In the genomic region with DNA sequence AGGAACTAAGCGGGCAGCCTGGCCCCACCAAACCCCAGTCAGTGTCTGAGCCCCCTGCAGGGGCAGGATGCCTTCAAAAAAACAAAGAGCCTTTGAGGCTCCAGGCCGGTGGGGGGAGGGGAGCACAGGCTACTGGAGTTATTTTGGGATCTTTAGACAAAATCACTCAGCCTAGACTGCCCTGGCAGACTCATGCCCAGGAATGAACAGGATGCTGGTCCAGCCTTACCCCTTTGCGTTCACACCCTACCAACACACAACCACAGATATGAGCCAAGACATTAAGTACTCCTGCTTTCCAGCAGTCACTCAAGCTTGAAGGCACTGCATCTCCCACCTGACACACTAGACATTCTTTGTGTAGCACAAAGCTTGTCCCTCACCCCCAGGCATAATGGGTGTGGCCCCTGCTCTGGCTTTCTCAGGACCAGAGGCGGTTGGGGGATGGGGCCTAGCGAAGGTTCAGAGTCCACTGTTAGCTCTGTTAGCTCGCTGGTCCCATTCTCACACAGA, we compare ENCODE assay signal across 8 mouse cellular contexts. TPM values are rescaled to one million over a fixed set of nuclear protein-coding genes. Genes with fewer than 3 reads are reported as not detected.
DNase-seq lines count a peak whose midpoint lies in the region; ATAC-seq lines count a peak whose summit lies in the region.

No protein-coding gene starts in this region.

- H3K36me3 ChIP-seq in heart, embryonic 10.5 days, result peaks cover 55% of the 10 kb centered on the region
- no peaks in the 10 kb centered on the region; the same call in 1 of the 2 replicates for H3K36me3 ChIP-seq in embryonic facial prominence, embryonic 11.5 days (replicated peaks; ENCODE audit: control insufficient read depth, insufficient read depth, low read depth, low read length)
- peaks cover 19% of the 10 kb centered on the region for H3K36me3 ChIP-seq in intestine, embryonic 15.5 days
- no peaks in the 10 kb centered on the region for H3K36me3 ChIP-seq in liver, embryonic 16.5 days (ENCODE audit: control insufficient read depth, insufficient read depth)

- no peak for DNase-seq in heart, embryonic 10.5 days (ENCODE audit: low spot score)
- no peak for DNase-seq in heart, adult 8-10 months (ENCODE audit: low spot score)
- DNase-seq in embryonic facial prominence, embryonic 11.5 days (ENCODE audit: low spot score), result peak; percentile 70
- peak; percentile 82 for DNase-seq in retina, postnatal 1 day
- no peak for DNase-seq in thymus, postnatal 10 days (ENCODE audit: low spot score in 2 of 2)
- no peak for DNase-seq in spleen, postnatal 36 days (ENCODE audit: low spot score in 2 of 2)

- H3K27me3 ChIP-seq in heart, embryonic 10.5 days (ENCODE audit: insufficient read depth, poor library complexity, severe bottlenecking), result no peaks in the 10 kb centered on the region
- H3K27me3 ChIP-seq in embryonic facial prominence, embryonic 11.5 days (ENCODE audit: control insufficient read depth, insufficient read depth, low read length), result no peaks in the 10 kb centered on the region
- no peaks in the 10 kb centered on the region for H3K27me3 ChIP-seq in intestine, embryonic 15.5 days (replicated peaks)
- H3K27me3 ChIP-seq in liver, embryonic 16.5 days (ENCODE audit: control insufficient read depth, insufficient read depth, low read depth, low read length), result no peaks in the 10 kb centered on the region; the same call in 1 of the 2 replicates

- ATAC-seq in embryonic facial prominence, embryonic 11.5 days (replicated peaks; ENCODE audit: insufficient number of reproducible peaks, low FRiP score, low TSS enrichment, low read depth), result 0 out of 2 replicates have a peak, but pooled peaks have one; percentile 15
- ATAC-seq in intestine, embryonic 15.5 days, result peak; percentile 75
- peak; percentile 20; the same call in 1 of the 2 replicates for ATAC-seq in liver, embryonic 16.5 days (ENCODE audit: low read depth)

- H3K27ac ChIP-seq in heart, embryonic 10.5 days, result peak overlapping the region; percentile 83
- peak overlapping the region; percentile 52; the same call in 1 of the 2 replicates for H3K27ac ChIP-seq in embryonic facial prominence, embryonic 11.5 days (replicated peaks; ENCODE audit: low read depth, low read length)
- H3K27ac ChIP-seq in intestine, embryonic 15.5 days, result peak overlapping the region; percentile 49; the same call in 1 of the 2 replicates
- H3K27ac ChIP-seq in liver, embryonic 16.5 days (ENCODE audit: low read length), result no peak overlapping the region

- H3K9ac ChIP-seq in embryonic facial prominence, embryonic 11.5 days (replicated peaks; ENCODE audit: low read length), result 0 out of 2 replicates have a peak overlapping the region, but pooled peaks have one; percentile 34
- H3K9ac ChIP-seq in intestine, embryonic 15.5 days, result no peak overlapping the region
- H3K9ac ChIP-seq in liver, embryonic 16.5 days (ENCODE audit: low read depth, low read length), result no peak overlapping the region

- no peaks in the 10 kb centered on the region for H3K9me3 ChIP-seq in heart, embryonic 10.5 days
- no peaks in the 10 kb centered on the region for H3K9me3 ChIP-seq in embryonic facial prominence, embryonic 11.5 days (replicated peaks; ENCODE audit: control insufficient read depth, low read length)
- H3K9me3 ChIP-seq in intestine, embryonic 15.5 days, result no peaks in the 10 kb centered on the region
- H3K9me3 ChIP-seq in liver, embryonic 16.5 days (replicated peaks; ENCODE audit: control insufficient read depth, low read length), result no peaks in the 10 kb centered on the region

- H3K4me2 ChIP-seq in embryonic facial prominence, embryonic 11.5 days (ENCODE audit: low read depth, low read length), result no peak overlapping the region
- peak overlapping the region; percentile 36; the same call in 1 of the 2 replicates for H3K4me2 ChIP-seq in intestine, embryonic 15.5 days (replicated peaks)
- H3K4me2 ChIP-seq in liver, embryonic 16.5 days (ENCODE audit: low read depth, low read length), result no peak overlapping the region

- WGBS in heart, embryonic 10.5 days, result 8% methylated on average over 6 of the region's 6 CpGs
- WGBS in embryonic facial prominence, embryonic 11.5 days, result 7% methylated on average over 6 of the region's 6 CpGs
- 37% methylated on average over 6 of the region's 6 CpGs for WGBS in intestine, embryonic 15.5 days
- WGBS in liver, embryonic 16.5 days (ENCODE audit: insufficient replicate concordance), result 48% methylated on average over 6 of the region's 6 CpGs

- H3K4me3 ChIP-seq in heart, embryonic 10.5 days, result peak overlapping the region; percentile 34
- H3K4me3 ChIP-seq in embryonic facial prominence, embryonic 11.5 days (ENCODE audit: low read depth, low read length), result no peak overlapping the region
- H3K4me3 ChIP-seq in intestine, embryonic 15.5 days (replicated peaks), result no peak overlapping the region
- no peak overlapping the region for H3K4me3 ChIP-seq in liver, embryonic 16.5 days (ENCODE audit: low read depth, low read length)

- H3K4me1 ChIP-seq in heart, embryonic 10.5 days, result peaks cover 88% of the 10 kb centered on the region
- H3K4me1 ChIP-seq in embryonic facial prominence, embryonic 11.5 days (ENCODE audit: control insufficient read depth, insufficient read depth, low read length), result peaks cover 24% of the 10 kb centered on the region
- H3K4me1 ChIP-seq in intestine, embryonic 15.5 days (replicated peaks), result peaks cover 58% of the 10 kb centered on the region
- peaks cover 53% of the 10 kb centered on the region for H3K4me1 ChIP-seq in liver, embryonic 16.5 days (ENCODE audit: control insufficient read depth, low read depth, low read length)

RNA-seq across cellular contexts. Expression of a gene that starts 8.4 kb away (rescaled TPM):
- 46.3 and 51.3 TPM in 2 replicates for polyA plus RNA-seq in heart, embryonic 10.5 days (2016; fragmentation: Nextera tagmentation; extraction: Ambion mirVana)
- total RNA-seq in heart, adult 8-10 months (2022), result 10 to 100 TPM; 21.0 to 27.6 (median 24.5) TPM
- polyA plus RNA-seq in embryonic facial prominence, embryonic 11.5 days (2014; fragmentation: Nextera tagmentation; extraction: Ambion mirVana), result 39.4 and 47.6 TPM in 2 replicates
- polyA plus RNA-seq in intestine, embryonic 15.5 days (2015; fragmentation: Nextera tagmentation; extraction: Ambion mirVana), result 52.1 and 56.5 TPM in 2 replicates
- 6.7 and 7.7 TPM in 2 replicates for polyA plus RNA-seq in liver, embryonic 16.5 days (2015; fragmentation: Nextera tagmentation; extraction: Ambion mirVana)

RNA-seq across cellular contexts. Expression of a gene that starts 11.8 kb away (rescaled TPM):
- 0.59 TPM in 1 of 2 replicates, not detected in the other for polyA plus RNA-seq in heart, embryonic 10.5 days (2016; fragmentation: Nextera tagmentation; extraction: Ambion mirVana)
- 1 to 10 TPM; 1.7 to 2.8 (median 2.0) TPM for total RNA-seq in heart, adult 8-10 months (2022)
- polyA plus RNA-seq in embryonic facial prominence, embryonic 11.5 days (2014; fragmentation: Nextera tagmentation; extraction: Ambion mirVana), result 0.29 and 0.49 TPM in 2 replicates
- 1.8 and 2.0 TPM in 2 replicates for polyA plus RNA-seq in intestine, embryonic 15.5 days (2015; fragmentation: Nextera tagmentation; extraction: Ambion mirVana)
- 6.1 and 6.9 TPM in 2 replicates for polyA plus RNA-seq in liver, embryonic 16.5 days (2015; fragmentation: Nextera tagmentation; extraction: Ambion mirVana)

RNA-seq across cellular contexts. Expression of a gene that starts 14.2 kb away (rescaled TPM):
- polyA plus RNA-seq in heart, embryonic 10.5 days (2016; fragmentation: Nextera tagmentation; extraction: Ambion mirVana), result 1.3 and 2.0 TPM in 2 replicates
- 10 to 100 TPM; 10.1 to 14.4 (median 12.2) TPM for total RNA-seq in heart, adult 8-10 months (2022)
- polyA plus RNA-seq in embryonic facial prominence, embryonic 11.5 days (2014; fragmentation: Nextera tagmentation; extraction: Ambion mirVana), result 0.55 and 0.56 TPM in 2 replicates
- 2.1 and 2.2 TPM in 2 replicates for polyA plus RNA-seq in intestine, embryonic 15.5 days (2015; fragmentation: Nextera tagmentation; extraction: Ambion mirVana)
- polyA plus RNA-seq in liver, embryonic 16.5 days (2015; fragmentation: Nextera tagmentation; extraction: Ambion mirVana), result 1.0 and 1.2 TPM in 2 replicates

RNA-seq across cellular contexts. Expression of a gene that starts 26.8 kb away (rescaled TPM):
- polyA plus RNA-seq in heart, embryonic 10.5 days (2016; fragmentation: Nextera tagmentation; extraction: Ambion mirVana), result 0.64 and 1.2 TPM in 2 replicates
- 100 to 1,000 TPM; 327 to 378 (median 333) TPM for total RNA-seq in heart, adult 8-10 months (2022)
- polyA plus RNA-seq in embryonic facial prominence, embryonic 11.5 days (2014; fragmentation: Nextera tagmentation; extraction: Ambion mirVana), result 0.36 and 0.60 TPM in 2 replicates
- 0.40 and 0.51 TPM in 2 replicates for polyA plus RNA-seq in intestine, embryonic 15.5 days (2015; fragmentation: Nextera tagmentation; extraction: Ambion mirVana)
- 0.14 and 0.40 TPM in 2 replicates for polyA plus RNA-seq in liver, embryonic 16.5 days (2015; fragmentation: Nextera tagmentation; extraction: Ambion mirVana)

RNA-seq across cellular contexts. Expression of a gene that starts 45.8 kb away (rescaled TPM):
- polyA plus RNA-seq in heart, embryonic 10.5 days (2016; fragmentation: Nextera tagmentation; extraction: Ambion mirVana), result 15.2 and 15.9 TPM in 2 replicates
- total RNA-seq in heart, adult 8-10 months (2022), result 10 to 100 TPM in 3 of 4 experiments, 1 to 10 TPM in 1; 9.5 to 11.8 (median 10.9) TPM
- 15.3 and 15.7 TPM in 2 replicates for polyA plus RNA-seq in embryonic facial prominence, embryonic 11.5 days (2014; fragmentation: Nextera tagmentation; extraction: Ambion mirVana)
- 12.6 and 14.8 TPM in 2 replicates for polyA plus RNA-seq in intestine, embryonic 15.5 days (2015; fragmentation: Nextera tagmentation; extraction: Ambion mirVana)
- 3.8 and 4.1 TPM in 2 replicates for polyA plus RNA-seq in liver, embryonic 16.5 days (2015; fragmentation: Nextera tagmentation; extraction: Ambion mirVana)

Comparison
In these comparisons a context has a peak if more than half of its experiments do, and no peak if none do; other contexts are left out.
1. DNase-seq: peak in embryonic facial prominence, embryonic 11.5 days (single experiment) and retina, postnatal 1 day (single experiment); none in heart, embryonic 10.5 days (single experiment), heart, adult 8-10 months (single experiment), thymus, postnatal 10 days (0 of 2) and spleen, postnatal 36 days (0 of 2).
2. ATAC-seq: peak in every context shown above with its lines; median percentile 75 in intestine, embryonic 15.5 days; 20 in liver, embryonic 16.5 days; 15 in embryonic facial prominence, embryonic 11.5 days.